Mouse (Mus musculus): ENCODE measurements at regions not wholly inside any gene's neighbourhood (a gene's known extent, or its start where the extent isn't known, plus 50 kb on each side); places are given as distances from the start of the nearest gene placed in this dataset.
"Not testable (repeated sequence)": the region's sequence is repeated elsewhere in the genome, so short reads cannot be mapped to it uniquely, and the experiment has no call there.

GRCm38 (mm10) chr13:13888847-13889246 lies 65.4 kb upstream of the B3galnt2 start:
- not testable (repeated sequence) for H3K4me3 ChIP-seq (replicated peaks; ENCODE audit: low read length); H3K9me3 ChIP-seq (replicated peaks; ENCODE audit: control insufficient read depth, low read length); H3K27ac ChIP-seq (ENCODE audit: low read length); H3K27me3 ChIP-seq (ENCODE audit: control insufficient read depth, insufficient read depth, low read length); ATAC-seq (ENCODE audit: insufficient read depth, low FRiP score); H3K4me1 ChIP-seq (ENCODE audit: control insufficient read depth, insufficient read depth, low read length); H3K9ac ChIP-seq (ENCODE audit: low read length); H3K4me2 ChIP-seq (ENCODE audit: low read depth, low read length); H3K36me3 ChIP-seq (ENCODE audit: control insufficient read depth, insufficient read depth, low read length)
- 87% methylated on average over 15 of the region's 15 CpGs for WGBS

GRCm38 (mm10) chr13:13889297-13890120 lies 64.8 kb upstream of the B3galnt2 start:
- peak; percentile 82; the same call in 1 of the 2 replicates for ATAC-seq (ENCODE audit: insufficient read depth, low FRiP score)

GRCm38 (mm10) chr13:13902186-13902585 lies 52.1 kb upstream of the B3galnt2 start:
- H3K36me3 ChIP-seq (ENCODE audit: control insufficient read depth, insufficient read depth, low read length); H3K27me3 ChIP-seq (ENCODE audit: control insufficient read depth, insufficient read depth, low read length); H3K4me1 ChIP-seq (ENCODE audit: control insufficient read depth, insufficient read depth, low read length); H3K4me2 ChIP-seq (ENCODE audit: low read depth, low read length); ATAC-seq (ENCODE audit: insufficient read depth, low FRiP score); H3K4me3 ChIP-seq (replicated peaks; ENCODE audit: low read length); H3K27ac ChIP-seq (ENCODE audit: low read length); H3K9ac ChIP-seq (ENCODE audit: low read length); H3K9me3 ChIP-seq (replicated peaks; ENCODE audit: control insufficient read depth, low read length): not testable (repeated sequence)
- 92% methylated on average over 16 of the region's 16 CpGs for WGBS

More at GRCm38 (mm10) chr13:13889297-13890120, 64.8 kb upstream of the B3galnt2 start:
- Histone ChIP-seq H3K4me1 (ENCODE audit: control insufficient read depth, insufficient read depth, low read length) (no peaks in the 10 kb centered on the region), H3K36me3 (ENCODE audit: control insufficient read depth, insufficient read depth, low read length) (no peaks in the 10 kb centered on the region), H3K27ac (ENCODE audit: low read length) (no peak overlapping the region), H3K4me2 (ENCODE audit: low read depth, low read length) (peak overlapping the region; percentile 55), H3K9me3 (replicated peaks; ENCODE audit: control insufficient read depth, low read length) (no peaks in the 10 kb centered on the region), H3K9ac (ENCODE audit: low read length) (peak overlapping the region; percentile 68; the same call in 1 of the 2 replicates), H3K27me3 (ENCODE audit: control insufficient read depth, insufficient read depth, low read length) (no peaks in the 10 kb centered on the region), H3K4me3 (replicated peaks; ENCODE audit: low read length) (peak overlapping the region; percentile 48)
- WGBS, result 20% methylated on average over 17 of the region's 17 CpGs
